Mouse (Mus musculus): ENCODE results near the gene Elovl5.
A peak's percentile ranks its signal among the peaks of the same experiment; 100 is the strongest.

The Elovl5 gene

DNA sequence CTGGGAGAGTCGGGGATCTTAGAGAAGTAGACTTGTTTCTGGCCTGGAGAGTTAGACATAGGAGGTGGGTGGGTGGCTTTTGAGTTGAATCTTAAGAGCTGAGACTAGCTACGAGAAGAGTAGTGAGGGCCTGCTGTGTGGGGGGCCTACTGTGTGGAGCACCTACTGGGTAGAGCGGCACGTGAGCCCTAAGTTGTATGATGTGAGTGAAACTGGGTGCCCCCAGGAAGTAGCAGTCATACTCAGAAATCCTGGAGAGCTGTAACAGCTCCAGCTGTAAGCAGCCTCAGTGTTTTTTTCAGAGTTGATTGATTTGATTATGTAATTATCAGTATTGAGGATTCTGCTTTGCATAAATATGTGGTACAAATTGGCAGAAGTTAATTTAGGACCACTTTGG, 11.6 kb downstream of the Elovl5 start:
- no peak for DNase-seq (ENCODE audit: low spot score in 2 of 2)

DNA sequence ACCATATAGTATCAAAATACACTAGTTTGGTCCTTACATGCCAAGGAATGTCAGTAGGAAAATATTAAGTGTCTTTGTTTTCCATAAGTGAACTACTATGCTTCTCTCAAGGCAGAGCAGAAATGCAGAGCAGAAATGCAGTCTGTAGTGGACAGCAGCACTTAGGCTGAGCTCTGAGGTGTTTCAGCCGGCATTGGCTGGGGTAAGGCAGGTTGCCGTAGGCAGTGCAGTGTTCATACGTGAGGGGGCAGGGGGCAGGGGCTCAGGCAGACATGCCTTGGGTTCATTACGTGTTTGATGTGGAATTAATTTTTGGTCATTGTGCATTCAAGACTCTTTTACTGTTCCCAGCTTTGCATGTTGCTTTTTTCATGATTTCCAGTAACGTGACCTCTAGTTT, 12.1 kb downstream of the Elovl5 start:
- DNase-seq (ENCODE audit: low spot score in 2 of 2): no peak

DNA sequence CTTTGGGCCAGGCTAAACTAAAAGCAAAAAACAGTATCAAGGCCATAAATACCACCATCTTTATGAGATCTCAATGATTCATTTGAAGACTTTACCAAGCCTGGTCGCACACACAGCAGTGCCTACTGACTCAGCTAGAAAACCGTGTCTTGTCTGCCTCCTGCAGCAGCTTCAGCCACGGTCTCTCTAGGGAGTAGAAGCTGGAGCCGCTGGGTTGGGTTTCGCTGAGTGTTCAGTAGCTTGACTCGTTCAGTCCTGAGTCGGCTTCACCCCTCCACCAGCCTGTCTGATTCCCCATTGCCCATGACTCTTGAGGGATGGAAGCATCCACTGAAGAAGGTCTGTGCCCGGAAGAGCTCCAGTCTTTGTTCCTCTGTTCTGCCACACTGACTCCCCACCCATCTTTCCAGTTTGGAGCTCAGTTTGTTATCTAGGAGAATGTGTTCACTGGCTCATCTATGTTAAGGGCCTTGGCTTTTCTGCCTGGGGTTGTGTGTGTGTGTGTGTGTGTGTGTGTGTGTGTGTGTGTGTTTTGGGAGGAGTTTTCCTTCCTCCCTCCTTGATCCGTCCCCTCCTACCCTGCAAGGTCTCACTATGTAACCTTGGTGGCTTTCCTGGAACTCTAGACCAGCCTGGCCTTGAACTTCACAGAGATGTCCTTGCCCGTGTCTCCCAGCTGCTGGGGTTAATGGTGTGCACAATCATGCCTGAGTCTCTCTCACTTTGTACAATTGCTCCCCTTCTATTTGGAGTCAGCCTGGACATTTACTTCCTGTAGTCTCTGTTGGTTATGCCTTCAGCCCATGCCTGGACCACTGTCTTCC, 13.1 kb downstream of the Elovl5 start:
- DNase-seq (ENCODE audit: low spot score in 2 of 2): no peak

DNA sequence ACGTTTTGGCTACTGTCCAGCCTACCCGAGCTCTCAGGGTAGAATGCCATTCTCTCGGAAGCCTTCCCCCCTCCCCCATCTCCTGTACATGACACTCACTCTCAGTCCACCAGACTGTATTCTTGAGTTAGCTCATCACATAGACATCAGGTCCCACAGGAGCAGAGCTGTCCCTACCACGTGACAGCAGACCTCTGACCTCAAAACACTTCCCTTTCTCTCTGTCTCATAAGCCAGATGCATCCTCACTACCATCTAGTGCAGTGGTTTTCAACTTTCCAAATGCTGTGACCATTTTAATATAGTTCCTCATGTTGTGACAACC, 13.7 kb downstream of the Elovl5 start:
- DNase-seq (ENCODE audit: low spot score in 2 of 2): no peak

GRCm38 (mm10) chr9:77931740-77932139, 14.6 kb downstream of the Elovl5 start:
- no peak for DNase-seq (ENCODE audit: low spot score in 2 of 2)

DNA sequence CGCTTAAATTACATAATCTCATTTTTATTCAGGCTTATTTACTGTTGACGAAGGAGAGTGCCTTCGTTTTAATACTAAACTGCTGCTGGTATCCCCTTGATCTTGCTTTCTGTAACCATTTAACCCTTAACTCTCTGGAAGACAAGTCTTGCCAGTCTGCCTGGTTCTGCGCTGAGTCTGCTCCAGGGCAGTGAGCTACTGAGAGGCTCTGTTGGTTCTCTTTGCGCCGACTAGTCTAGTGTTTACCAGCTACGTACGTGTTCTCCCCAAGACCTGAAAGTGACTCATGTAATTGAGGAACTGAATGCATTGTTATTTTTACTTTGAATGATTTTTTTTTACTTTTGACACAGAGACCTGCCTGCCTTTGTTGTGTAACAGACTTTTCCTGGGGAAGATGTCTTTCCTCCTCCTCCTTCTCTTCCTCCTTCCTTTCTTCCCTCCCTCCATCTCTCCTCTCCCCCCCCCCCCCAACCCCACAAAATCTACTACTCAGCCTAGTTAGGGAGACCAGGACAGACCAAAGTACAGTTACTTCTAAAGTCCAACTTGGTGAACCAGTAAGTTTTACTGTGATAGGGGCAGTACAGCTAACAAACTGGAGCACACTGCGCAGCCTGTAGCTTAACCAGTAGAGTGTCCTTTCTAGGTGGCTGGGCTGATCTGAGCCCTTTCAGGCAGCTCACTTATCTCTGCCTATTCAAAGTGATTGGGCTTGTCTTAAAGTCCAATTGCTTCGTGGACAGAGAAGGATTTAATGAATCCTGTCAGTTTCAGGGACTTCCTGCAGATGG, 18.9 kb downstream of the Elovl5 start:
- DNase-seq (ENCODE audit: low spot score in 2 of 2): no peak

GRCm38 (mm10) chr9:77937875-77938274, 20.7 kb downstream of the Elovl5 start:
- no peak for DNase-seq (ENCODE audit: low spot score in 2 of 2)

DNA sequence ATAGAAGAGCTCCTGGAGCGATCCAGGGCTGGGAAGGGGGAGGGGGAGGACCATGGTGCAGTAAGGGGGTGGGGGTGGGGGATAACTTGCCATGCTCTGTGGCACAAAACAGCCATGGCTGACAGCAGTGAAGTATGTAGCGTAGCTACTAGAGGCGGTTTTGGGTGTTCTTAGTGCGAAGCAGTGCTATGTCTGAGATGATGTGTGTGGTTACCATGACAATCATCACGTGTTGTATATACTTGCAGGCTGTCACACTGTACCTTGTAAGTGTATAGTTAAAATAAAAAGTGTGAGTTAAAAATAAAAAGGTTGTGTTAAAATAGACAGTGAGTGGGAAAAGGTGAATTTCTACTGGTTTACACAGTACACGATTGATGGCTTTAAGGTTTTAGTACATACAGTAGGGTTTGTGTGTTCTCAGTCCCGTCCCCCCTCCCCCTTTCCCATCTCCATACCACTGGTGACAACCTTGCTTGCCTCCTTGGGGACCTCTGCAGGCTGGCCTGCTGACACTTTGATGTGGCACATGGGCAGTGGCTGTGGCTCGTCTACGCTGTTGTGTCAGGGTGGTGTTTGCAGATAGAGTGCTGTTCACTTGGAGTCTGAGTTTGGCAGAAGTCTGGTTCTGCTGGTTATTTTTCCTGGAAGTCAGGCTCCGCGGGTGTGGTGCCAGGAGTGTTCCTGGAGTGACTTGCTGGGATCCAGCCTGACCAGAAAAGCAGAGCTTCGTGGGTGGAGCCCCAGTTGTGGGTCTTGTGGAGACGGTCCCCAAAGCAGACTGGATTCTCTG, 21.8 kb downstream of the Elovl5 start:
- DNase-seq (ENCODE audit: low spot score in 2 of 2): peak; percentile 21 to 33

- DNase-seq (ENCODE audit: low spot score in 2 of 2): no peak
Observed at GRCm38 (mm10) chr9:77939554-77939920, 22.4 kb downstream of the Elovl5 start.

GRCm38 (mm10) chr9:77941058-77941457, 23.9 kb downstream of the Elovl5 start:
- no peak for DNase-seq (ENCODE audit: low spot score in 2 of 2)

DNA sequence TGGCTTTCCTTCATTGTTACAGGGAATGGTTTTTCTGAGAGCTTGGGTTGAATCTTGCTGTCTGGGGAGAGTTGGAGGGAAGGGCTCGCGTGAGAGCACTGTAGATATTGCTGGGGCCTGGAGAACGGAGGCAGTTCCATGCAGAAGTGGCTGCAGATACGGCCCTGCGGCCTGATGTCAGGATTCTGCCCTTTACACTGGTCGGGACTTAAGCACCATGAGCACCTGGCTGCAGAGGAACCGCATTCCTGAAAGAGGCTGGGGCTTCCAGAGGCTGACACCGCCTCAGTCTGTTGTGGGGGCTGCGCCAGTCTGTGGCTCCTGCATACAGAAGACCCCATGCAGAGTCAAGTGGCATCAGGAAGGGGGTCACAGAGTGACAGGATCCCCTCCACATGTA, 24.7 kb downstream of the Elovl5 start:
- DNase-seq (ENCODE audit: low spot score in 2 of 2): no peak

DNA sequence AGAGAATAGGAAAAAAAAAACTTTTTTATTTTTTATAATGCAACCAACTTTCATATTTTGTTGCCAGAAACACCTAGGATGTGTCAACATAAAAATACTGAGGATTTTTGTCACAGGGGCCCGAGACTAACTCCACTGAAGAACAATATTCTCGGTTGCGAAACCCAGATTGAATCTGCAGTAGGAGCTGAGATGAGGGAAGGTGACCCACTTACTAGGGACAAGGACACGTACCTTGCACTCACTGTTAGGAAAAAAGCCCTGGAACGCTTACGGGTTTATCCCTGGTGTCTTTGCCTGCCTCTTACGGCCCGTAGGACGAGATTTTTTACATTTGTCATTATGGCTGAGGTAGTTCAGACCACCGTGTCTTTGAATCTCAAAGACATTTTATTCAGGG, 25.2 kb downstream of the Elovl5 start:
- no peak for DNase-seq (ENCODE audit: low spot score in 2 of 2)

GRCm38 (mm10) chr9:77943316-77943715, 26.2 kb downstream of the Elovl5 start:
- DNase-seq (ENCODE audit: low spot score in 2 of 2): no peak

- no peak for DNase-seq (ENCODE audit: low spot score in 2 of 2)
Observed at GRCm38 (mm10) chr9:77944195-77944594, 27.0 kb downstream of the Elovl5 start.

- DNase-seq (ENCODE audit: low spot score in 2 of 2): no peak
Observed at GRCm38 (mm10) chr9:77945792-77946666, 28.9 kb downstream of the Elovl5 start.

DNA sequence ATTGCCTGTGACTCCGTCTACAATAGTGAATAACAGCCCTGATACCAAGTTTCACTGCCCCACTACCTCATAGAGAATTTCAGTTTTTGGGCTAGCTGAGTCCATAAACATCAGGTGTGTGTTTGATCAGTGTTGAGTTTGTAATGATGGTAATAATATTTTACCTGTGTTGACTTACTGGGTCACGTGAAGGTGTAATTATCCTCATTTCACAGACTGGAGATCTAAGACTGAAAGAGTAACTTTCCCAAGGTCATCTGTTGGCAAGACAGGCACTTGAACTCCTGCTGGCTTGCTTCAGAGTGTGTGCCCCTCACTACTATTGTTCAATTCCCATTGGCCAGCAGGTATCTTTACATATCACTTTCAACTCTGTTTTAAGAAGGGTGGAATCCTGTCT, 31.1 kb downstream of the Elovl5 start:
- DNase-seq (ENCODE audit: low spot score in 2 of 2): no peak

GRCm38 (mm10) chr9:77949753-77950268, 32.6 kb downstream of the Elovl5 start:
- no peak for DNase-seq (ENCODE audit: low spot score in 2 of 2)

DNA sequence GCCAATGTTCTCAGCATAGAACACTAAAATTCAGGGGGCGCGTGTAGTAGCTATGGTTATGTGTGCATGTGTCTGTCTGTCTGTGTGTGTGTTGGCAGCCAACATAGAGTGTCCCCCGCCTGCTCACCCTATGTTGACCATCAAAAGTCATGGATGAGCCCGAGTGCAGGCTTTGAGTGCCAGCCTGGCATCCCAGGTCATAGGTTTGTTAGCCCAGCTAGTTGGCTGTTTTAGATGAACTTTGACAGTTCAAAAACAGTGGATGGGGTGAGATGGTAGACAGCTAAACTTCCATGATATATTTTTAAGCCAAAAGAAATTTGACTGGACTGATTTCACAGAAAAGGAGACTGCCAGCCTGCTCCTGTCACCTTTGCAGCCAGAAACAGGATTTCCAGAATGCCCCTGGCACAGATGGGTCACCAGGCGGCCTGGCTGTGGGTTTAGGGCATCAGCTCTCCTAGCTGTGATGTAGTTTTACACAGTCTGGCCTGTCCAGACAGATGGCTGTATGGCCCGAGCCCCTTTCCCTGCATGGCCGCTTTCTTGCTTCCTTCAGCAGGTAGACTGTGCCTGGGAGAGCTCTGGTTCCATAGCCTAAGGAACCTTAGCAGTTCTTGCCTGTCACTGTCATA, 33.8 kb downstream of the Elovl5 start:
- DNase-seq (ENCODE audit: low spot score in 2 of 2): no peak

DNA sequence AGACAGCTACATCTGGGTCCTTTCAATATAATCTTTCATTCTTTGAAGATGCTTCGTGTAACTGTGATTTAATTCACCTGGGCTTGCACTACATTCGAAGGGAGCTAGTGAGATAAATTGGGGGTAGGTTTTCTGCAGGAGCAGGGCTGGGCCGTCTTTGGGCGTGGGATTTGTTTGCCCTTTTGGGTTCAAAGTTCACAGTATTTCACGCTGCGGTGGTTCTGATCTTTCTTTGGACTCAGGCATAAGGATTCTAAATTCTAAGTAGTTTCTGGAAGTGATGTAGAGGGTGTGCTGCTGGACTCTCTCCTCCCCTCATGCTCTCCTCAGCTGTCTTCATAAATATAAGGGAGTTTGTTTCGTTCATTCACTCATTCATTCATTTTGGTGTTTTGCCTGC, 34.8 kb downstream of the Elovl5 start:
- no peak for DNase-seq (ENCODE audit: low spot score in 2 of 2)

DNA sequence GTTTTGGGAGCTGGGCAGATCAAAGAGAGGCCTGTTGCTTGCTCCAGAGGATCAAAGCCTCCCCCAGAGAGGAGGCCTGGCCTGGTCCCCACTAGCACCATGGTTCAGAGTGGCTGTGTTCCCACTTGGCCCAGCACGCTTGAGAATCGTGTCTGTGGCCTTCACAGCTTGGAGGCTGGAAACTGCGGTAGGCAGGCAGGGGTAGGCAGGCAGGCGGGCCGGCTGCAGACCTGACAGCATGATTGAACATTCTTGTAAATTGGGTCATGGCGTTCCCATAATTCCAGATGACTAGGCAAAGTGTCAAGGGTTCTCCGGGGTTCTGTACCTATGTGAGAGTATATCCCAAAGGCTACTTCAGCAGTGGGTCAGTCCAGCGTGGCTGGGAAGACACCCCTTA, 35.9 kb downstream of the Elovl5 start:
- DNase-seq (ENCODE audit: low spot score in 2 of 2): no peak

- DNase-seq (ENCODE audit: low spot score in 2 of 2): no peak
Observed at GRCm38 (mm10) chr9:77954496-77954895, 37.3 kb downstream of the Elovl5 start.

Measured in right cerebral cortex, adult 2 months (tissue).